Mouse (Mus musculus): ENCODE data around the gene Rtkn2. TPM values are rescaled to one million over a fixed set of nuclear protein-coding genes. Genes with fewer than 3 reads are reported as not detected.

Gene Rtkn2
- polyA plus RNA-seq, 1 experiment from 2014 or later: 3.7 TPM

DNA sequence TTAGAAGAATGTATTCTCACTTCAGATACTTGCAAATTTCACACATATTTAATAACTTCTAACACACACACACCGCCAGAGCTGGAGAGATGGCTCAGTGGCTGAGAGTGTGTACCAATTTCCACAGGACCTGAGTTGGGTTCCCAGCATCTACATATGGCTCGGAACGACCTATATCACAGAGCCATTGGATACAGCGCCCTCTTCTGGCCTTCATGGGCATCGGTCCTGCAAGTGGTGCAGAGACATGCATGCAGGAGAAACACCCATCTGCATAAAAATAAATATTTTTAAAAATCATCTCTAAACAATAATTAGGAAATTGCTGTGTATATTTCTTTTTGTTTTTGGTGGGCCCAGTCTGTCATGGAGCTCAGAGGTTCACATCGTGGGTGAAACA is 22.1 kb downstream of the Rtkn2 start:
- H3K4me3 ChIP-seq: no peak overlapping the region
- H3K27ac ChIP-seq: no peak overlapping the region
- H3K4me1 ChIP-seq: no peaks in the 10 kb centered on the region
- 92% methylated on average over 6 of the region's 6 CpGs for WGBS
- H3K4me2 ChIP-seq: no peak overlapping the region
- no peak for ATAC-seq (replicated peaks)
- H3K9ac ChIP-seq: no peak overlapping the region
- H3K27me3 ChIP-seq (replicated peaks): no peaks in the 10 kb centered on the region
- H3K9me3 ChIP-seq: no peaks in the 10 kb centered on the region
- no peaks in the 10 kb centered on the region for H3K36me3 ChIP-seq (replicated peaks)

GRCm38 (mm10) chr10:68003651-68004422 is 24.5 kb downstream of the Rtkn2 start:
- no peak overlapping the region for H3K9ac ChIP-seq
- no peaks in the 10 kb centered on the region for H3K4me1 ChIP-seq
- no peaks in the 10 kb centered on the region for H3K36me3 ChIP-seq (replicated peaks)
- no peak for ATAC-seq (replicated peaks)
- H3K4me2 ChIP-seq: no peak overlapping the region
- 86% methylated on average over 18 of the region's 18 CpGs for WGBS
- H3K9me3 ChIP-seq: no peaks in the 10 kb centered on the region
- H3K4me3 ChIP-seq: no peak overlapping the region
- H3K27me3 ChIP-seq (replicated peaks): no peaks in the 10 kb centered on the region
- no peak overlapping the region for H3K27ac ChIP-seq

GRCm38 (mm10) chr10:68005404-68005803 is 26.0 kb downstream of the Rtkn2 start:
- Histone ChIP-seq H3K9ac (no peak overlapping the region), H3K27me3 (replicated peaks) (no peaks in the 10 kb centered on the region), H3K4me3 (no peak overlapping the region), H3K9me3 (no peaks in the 10 kb centered on the region), H3K4me1 (no peaks in the 10 kb centered on the region), H3K27ac (no peak overlapping the region), H3K4me2 (no peak overlapping the region), H3K36me3 (replicated peaks) (no peaks in the 10 kb centered on the region)
- no peak for ATAC-seq (replicated peaks)
- WGBS: 89% methylated on average over 17 of the region's 17 CpGs

GRCm38 (mm10) chr10:68006491-68006890 is 27.1 kb downstream of the Rtkn2 start:
- H3K4me1 ChIP-seq: no peaks in the 10 kb centered on the region
- H3K36me3 ChIP-seq (replicated peaks): no peaks in the 10 kb centered on the region
- H3K9ac ChIP-seq: no peak overlapping the region
- H3K4me3 ChIP-seq: no peak overlapping the region
- no peak overlapping the region for H3K27ac ChIP-seq
- no peak for ATAC-seq (replicated peaks)
- no peak overlapping the region for H3K4me2 ChIP-seq
- no peaks in the 10 kb centered on the region for H3K9me3 ChIP-seq
- no peaks in the 10 kb centered on the region for H3K27me3 ChIP-seq (replicated peaks)
- 93% methylated on average over 11 of the region's 11 CpGs for WGBS

- no peak for ATAC-seq (replicated peaks)
- H3K9ac ChIP-seq: no peak overlapping the region
- H3K4me1 ChIP-seq: no peaks in the 10 kb centered on the region
- no peaks in the 10 kb centered on the region for H3K27me3 ChIP-seq (replicated peaks)
- no peak overlapping the region for H3K27ac ChIP-seq
- no peak overlapping the region for H3K4me3 ChIP-seq
- H3K4me2 ChIP-seq: no peak overlapping the region
- no peaks in the 10 kb centered on the region for H3K9me3 ChIP-seq
- no peaks in the 10 kb centered on the region for H3K36me3 ChIP-seq (replicated peaks)
- WGBS: 95% methylated on average over 6 of the region's 6 CpGs
Observed at GRCm38 (mm10) chr10:68007103-68007502, 27.7 kb downstream of the Rtkn2 start.

GRCm38 (mm10) chr10:68008198-68008955 is 29.0 kb downstream of the Rtkn2 start:
- no peak for ATAC-seq (replicated peaks)
- H3K4me1 ChIP-seq: no peaks in the 10 kb centered on the region
- H3K9me3 ChIP-seq: no peaks in the 10 kb centered on the region
- no peak overlapping the region for H3K4me2 ChIP-seq
- 90% methylated on average over 13 of the region's 13 CpGs for WGBS
- H3K9ac ChIP-seq: no peak overlapping the region
- H3K27me3 ChIP-seq (replicated peaks): no peaks in the 10 kb centered on the region
- no peaks in the 10 kb centered on the region for H3K36me3 ChIP-seq (replicated peaks)
- no peak overlapping the region for H3K27ac ChIP-seq
- no peak overlapping the region for H3K4me3 ChIP-seq

- Histone ChIP-seq H3K4me2 (no peak overlapping the region), H3K9me3 (no peaks in the 10 kb centered on the region)
Observed at GRCm38 (mm10) chr10:68009301-68009700, 29.9 kb downstream of the Rtkn2 start.

DNA sequence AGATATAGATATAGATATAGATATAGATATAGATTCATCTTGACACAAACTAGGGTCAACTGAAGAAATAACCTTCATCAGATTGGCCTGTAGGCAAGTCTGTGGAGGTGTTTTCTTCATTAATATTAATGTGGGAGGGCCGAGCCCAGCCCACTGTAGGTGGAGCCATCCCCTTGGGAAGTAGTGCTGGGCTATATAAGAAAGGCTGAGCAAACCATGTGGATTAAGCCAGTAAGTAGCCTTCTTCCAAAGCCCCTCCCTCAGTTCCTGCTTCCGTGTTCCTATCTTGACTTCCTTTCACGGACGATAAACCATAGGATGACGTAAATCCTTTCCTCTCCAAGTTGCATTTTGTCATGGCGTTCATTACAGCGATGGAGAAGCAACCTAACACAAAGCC is 30.5 kb downstream of the Rtkn2 start:
- Histone ChIP-seq H3K27ac (no peak overlapping the region), H3K9ac (no peak overlapping the region), H3K9me3 (no peaks in the 10 kb centered on the region), H3K36me3 (replicated peaks) (no peaks in the 10 kb centered on the region), H3K27me3 (replicated peaks) (no peaks in the 10 kb centered on the region), H3K4me2 (no peak overlapping the region), H3K4me1 (no peaks in the 10 kb centered on the region), H3K4me3 (no peak overlapping the region)
- no peak for ATAC-seq (replicated peaks)
- WGBS: 97% methylated on average over 7 of the region's 7 CpGs

More at GRCm38 (mm10) chr10:68009301-68009700, 29.9 kb downstream of the Rtkn2 start:
- H3K4me3 ChIP-seq: no peak overlapping the region
- 95% methylated on average over 9 of the region's 9 CpGs for WGBS
- H3K27ac ChIP-seq: no peak overlapping the region
- ATAC-seq (replicated peaks): no peak
- H3K36me3 ChIP-seq (replicated peaks): no peaks in the 10 kb centered on the region
- H3K27me3 ChIP-seq (replicated peaks): no peaks in the 10 kb centered on the region
- no peaks in the 10 kb centered on the region for H3K4me1 ChIP-seq
- H3K9ac ChIP-seq: no peak overlapping the region

DNA sequence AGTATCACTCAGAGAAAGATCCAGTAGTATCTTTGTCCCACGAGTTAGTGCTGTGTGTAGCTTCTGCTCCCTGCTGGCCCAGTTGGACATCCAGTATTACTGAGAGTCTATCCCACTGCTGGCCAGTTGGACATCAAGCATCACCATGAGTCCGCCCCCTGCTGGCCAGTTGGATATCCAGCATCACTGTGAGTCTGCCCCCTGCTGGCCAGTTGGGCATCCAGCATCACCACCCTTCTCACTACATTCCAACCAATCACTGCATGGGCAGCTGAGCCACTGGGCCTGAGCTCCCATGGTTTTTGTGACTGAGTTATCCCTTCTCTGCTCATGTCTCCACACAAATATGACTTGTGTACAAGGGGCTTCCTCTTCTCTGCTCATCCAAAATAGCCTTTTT is 33.8 kb downstream of the Rtkn2 start:
- ATAC-seq (replicated peaks): no peak
- no peak overlapping the region for H3K4me3 ChIP-seq
- WGBS: 86% methylated on average over 2 of the region's 2 CpGs

GRCm38 (mm10) chr10:68020755-68021154 is 41.4 kb downstream of the Rtkn2 start:
- no peak overlapping the region for H3K4me2 ChIP-seq
- H3K27me3 ChIP-seq (replicated peaks): no peaks in the 10 kb centered on the region
- H3K4me1 ChIP-seq: no peaks in the 10 kb centered on the region
- 97% methylated on average over 2 of the region's 2 CpGs for WGBS
- no peaks in the 10 kb centered on the region for H3K36me3 ChIP-seq (replicated peaks)
- no peak for ATAC-seq (replicated peaks)
- no peak overlapping the region for H3K9ac ChIP-seq
- no peak overlapping the region for H3K27ac ChIP-seq
- no peaks in the 10 kb centered on the region for H3K9me3 ChIP-seq
- H3K4me3 ChIP-seq: no peak overlapping the region

More for the DNA sequence above, 33.8 kb downstream of the Rtkn2 start:
- no peaks in the 10 kb centered on the region for H3K9me3 ChIP-seq
- no peak overlapping the region for H3K4me2 ChIP-seq
- no peaks in the 10 kb centered on the region for H3K36me3 ChIP-seq (replicated peaks)
- no peak overlapping the region for H3K27ac ChIP-seq
- H3K9ac ChIP-seq: no peak overlapping the region
- no peaks in the 10 kb centered on the region for H3K27me3 ChIP-seq (replicated peaks)
- no peaks in the 10 kb centered on the region for H3K4me1 ChIP-seq

DNA sequence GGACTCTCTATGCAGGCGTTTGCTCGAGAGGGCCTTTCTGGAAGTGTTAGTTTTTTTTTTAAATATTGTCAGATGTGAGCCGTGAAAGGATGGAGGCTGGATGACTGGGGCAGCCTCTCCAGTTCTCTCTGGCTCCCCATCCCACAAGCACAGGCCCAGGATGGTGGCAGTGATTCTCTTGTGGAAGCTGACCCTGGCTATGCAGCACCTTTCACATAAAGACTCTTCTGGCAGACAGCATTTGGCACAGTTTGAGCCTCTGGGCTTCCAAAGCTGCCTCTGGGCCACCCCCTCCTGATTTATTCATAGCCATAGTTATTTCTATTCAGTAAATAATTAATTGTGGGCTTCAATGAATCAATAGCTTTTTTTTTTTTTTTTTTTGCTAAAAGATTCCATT is 46.3 kb downstream of the Rtkn2 start:
- Histone ChIP-seq H3K36me3 (replicated peaks) (no peaks in the 10 kb centered on the region), H3K4me3 (no peak overlapping the region), H3K4me2 (no peak overlapping the region), H3K9me3 (no peaks in the 10 kb centered on the region), H3K27ac (no peak overlapping the region), H3K9ac (no peak overlapping the region), H3K4me1 (no peaks in the 10 kb centered on the region), H3K27me3 (replicated peaks) (no peaks in the 10 kb centered on the region)
- ATAC-seq (replicated peaks): no peak
- WGBS: 69% methylated on average over 3 of the region's 3 CpGs

- no peak overlapping the region for H3K4me3 ChIP-seq
- 91% methylated on average over 12 of the region's 12 CpGs for WGBS
- no peak for ATAC-seq (replicated peaks)
- no peak overlapping the region for H3K9ac ChIP-seq
- no peaks in the 10 kb centered on the region for H3K36me3 ChIP-seq (replicated peaks)
- H3K27ac ChIP-seq: no peak overlapping the region
- no peaks in the 10 kb centered on the region for H3K27me3 ChIP-seq (replicated peaks)
- H3K9me3 ChIP-seq: no peaks in the 10 kb centered on the region
- H3K4me2 ChIP-seq: no peak overlapping the region
- H3K4me1 ChIP-seq: no peaks in the 10 kb centered on the region
Observed at GRCm38 (mm10) chr10:68028327-68029080, 49.1 kb downstream of the Rtkn2 start.
